Mouse (Mus musculus): ENCODE data around the gene Lrrtm4. TPM values are rescaled to one million over a fixed set of nuclear protein-coding genes. Genes with fewer than 3 reads are reported as not detected.

Gene Lrrtm4
- 0.12 TPM for polyA plus RNA-seq (2017; shearing (Covaris generic))

GRCm38 (mm10) chr6:80018765-80019164 is at the start of gene Lrrtm4:
Gene Lrrtm4, plus strand, starts transcription at chr6:80018877.

Other genes starting within 250 kb of the Lrrtm4 start
- not detected for gene Gm20594, start 201.0 kb upstream of the Lrrtm4 start, polyA plus RNA-seq (2017; shearing (Covaris generic))

Data from naive thymus-derived CD4-positive, alpha-beta T cell, adult 5 months (primary cell).